Mouse (Mus musculus) testis, adult 2 months (tissue): Measurements from ENCODE around the gene Fzr1. TPM values are rescaled to one million over a fixed set of nuclear protein-coding genes. Genes with fewer than 3 reads are reported as not detected.

Experiments used
- H3K27ac ChIP-seq: fragments of 200-500 bp; 2 replicates; pipeline ENCODE4 v1.5.1; 2012; ENCODE audit warnings: low read depth, low read length; ENCODE audit not compliant: control insufficient read depth, insufficient read depth
- H3K27me3 ChIP-seq: fragments of 200-500 bp; 2 replicates; pipeline ENCODE4 v1.6.1; 2012; ENCODE audit warnings: mild to moderate bottlenecking, low read length, moderate library complexity; ENCODE audit not compliant: control insufficient read depth, insufficient read depth
- H3K36me3 ChIP-seq: fragments of 200-500 bp; 2 replicates; pipeline ENCODE4 v1.6.1; 2012; ENCODE audit warnings: mild to moderate bottlenecking, low read length; ENCODE audit not compliant: control insufficient read depth, insufficient read depth
- H3K4me1 ChIP-seq: fragments of 200-500 bp; 2 replicates; pipeline ENCODE4 v1.6.1; 2012; ENCODE audit warnings: low read length; ENCODE audit not compliant: control insufficient read depth, insufficient read depth
- H3K4me3 ChIP-seq: fragments of 200-500 bp; 2 replicates; pipeline ENCODE4 v1.5.1; 2012; ENCODE audit warnings: low read depth, mild to moderate bottlenecking, low read length, moderate library complexity, mixed read lengths; ENCODE audit not compliant: control insufficient read depth
- CTCF ChIP-seq: fragments of 200-500 bp; IDR thresholded peaks from 2 replicates; pipeline ENCODE4 v1.5.1; 2012; ENCODE audit warnings: low read depth, mild to moderate bottlenecking, inconsistent platforms, low read length, moderate library complexity; ENCODE audit not compliant: control insufficient read depth, insufficient read depth, insufficient replicate concordance
- POLR2A ChIP-seq: fragments of 200-500 bp; IDR thresholded peaks from 2 replicates; pipeline ENCODE4 v1.6.1; 2012; ENCODE audit warnings: low read depth, mild to moderate bottlenecking, inconsistent platforms, low read length, moderate library complexity; ENCODE audit not compliant: control insufficient read depth
- polyA plus RNA-seq: library from polyadenylated mRNA; depleted of rRNA; stranded (reverse); fragments of >200 nt; gene quantifications from 2 replicates; pipeline ENCODE4 v1.2.3, GENCODE M21; 2012

Gene Fzr1
- polyA plus RNA-seq, 1 experiment: 161 TPM

- Histone ChIP-seq H3K4me3 (no peak overlapping the region), H3K36me3 (no peaks in the 10 kb centered on the region), H3K27me3 (no peaks in the 10 kb centered on the region), H3K27ac (no peak overlapping the region), H3K4me1 (peaks cover 30% of the 10 kb centered on the region)
- TF ChIP-seq POLR2A: no peak
- TF ChIP-seq CTCF: no peak
These were observed 25.8 kb upstream of the Fzr1 start for GRCm38 (mm10) chr10:81404082-81404481.

DNA sequence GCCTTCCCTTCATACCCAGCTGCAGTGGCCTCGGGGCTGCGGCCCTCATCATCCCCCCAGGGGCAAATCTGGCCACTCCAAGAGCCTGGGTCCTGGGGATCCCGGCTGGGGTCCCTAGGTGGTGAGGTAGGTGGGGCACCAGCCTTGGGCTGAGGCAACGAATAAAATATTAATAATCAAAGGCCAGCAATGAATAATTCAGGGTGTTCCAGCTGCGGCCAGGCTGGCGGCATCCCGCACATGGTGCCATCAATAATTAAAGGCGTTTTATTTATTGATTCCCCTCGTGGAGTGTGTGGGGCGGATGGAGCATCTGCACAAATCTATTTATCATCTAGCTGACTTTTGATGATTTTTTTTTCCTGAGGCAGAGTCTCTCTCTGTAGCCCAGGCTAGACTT, 25.2 kb upstream of the Fzr1 start:
- Histone ChIP-seq H3K4me1 (peaks cover 26% of the 10 kb centered on the region), H3K27me3 (no peaks in the 10 kb centered on the region), H3K36me3 (no peaks in the 10 kb centered on the region), H3K4me3 (no peak overlapping the region), H3K27ac (no peak overlapping the region)
- TF ChIP-seq CTCF: no peak
- TF ChIP-seq POLR2A: no peak

DNA sequence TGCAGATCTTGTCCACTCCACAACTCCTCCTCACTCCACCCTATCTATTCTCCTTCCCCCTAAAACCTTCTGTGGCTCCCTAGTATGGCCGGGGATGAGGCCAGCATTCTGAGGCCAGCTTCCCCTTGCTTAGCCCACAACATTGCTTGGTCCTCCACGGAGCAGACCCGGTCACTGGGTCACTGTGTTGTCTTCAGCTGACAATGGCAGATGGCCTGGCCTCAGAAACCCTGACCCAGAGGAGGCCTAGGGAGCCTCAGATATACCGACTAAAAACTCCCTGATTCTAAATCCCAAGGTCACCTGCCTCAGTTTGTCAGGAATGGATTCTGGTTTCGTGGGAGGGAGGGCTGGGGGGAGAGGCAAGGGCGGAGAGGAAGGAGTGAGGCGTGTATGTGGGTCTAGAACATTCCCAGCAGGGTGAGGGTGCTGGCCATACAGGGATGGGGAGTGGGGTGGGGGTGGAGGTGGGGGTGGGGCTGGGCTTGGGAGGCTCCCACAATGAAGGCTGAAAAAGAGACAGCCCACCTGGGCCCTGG, 24.0 kb upstream of the Fzr1 start:
- Histone ChIP-seq H3K27ac (peak overlapping the region; percentile 80), H3K4me1 (peaks cover 24% of the 10 kb centered on the region), H3K36me3 (no peaks in the 10 kb centered on the region), H3K27me3 (no peaks in the 10 kb centered on the region), H3K4me3 (peak overlapping the region; percentile 31)
- TF ChIP-seq POLR2A (no peak), CTCF (no peak)

- TF ChIP-seq POLR2A: no peak
- no peak for TF ChIP-seq CTCF
- peak overlapping the region; percentile 80 for H3K27ac ChIP-seq
- peak overlapping the region; percentile 31 for H3K4me3 ChIP-seq
- peaks cover 24% of the 10 kb centered on the region for H3K4me1 ChIP-seq
- no peaks in the 10 kb centered on the region for H3K36me3 ChIP-seq
- no peaks in the 10 kb centered on the region for H3K27me3 ChIP-seq
These were observed 23.4 kb upstream of the Fzr1 start for GRCm38 (mm10) chr10:81401521-81402226.

GRCm38 (mm10) chr10:81401205-81401520, 22.8 kb upstream of the Fzr1 start:
- Histone ChIP-seq H3K36me3 (no peaks in the 10 kb centered on the region), H3K4me1 (peaks cover 24% of the 10 kb centered on the region), H3K27ac (peak overlapping the region; percentile 56; the same call in 1 of the 2 replicates), H3K27me3 (no peaks in the 10 kb centered on the region), H3K4me3 (no peak overlapping the region)
- no peak for TF ChIP-seq CTCF
- TF ChIP-seq POLR2A: no peak

- no peaks in the 10 kb centered on the region for H3K27me3 ChIP-seq
- H3K27ac ChIP-seq: no peak overlapping the region
- H3K4me1 ChIP-seq: peaks cover 24% of the 10 kb centered on the region
- H3K4me3 ChIP-seq: no peak overlapping the region
- no peaks in the 10 kb centered on the region for H3K36me3 ChIP-seq
- TF ChIP-seq CTCF (no peak), POLR2A (no peak)
These were observed 22.3 kb upstream of the Fzr1 start for GRCm38 (mm10) chr10:81400371-81401204.

DNA sequence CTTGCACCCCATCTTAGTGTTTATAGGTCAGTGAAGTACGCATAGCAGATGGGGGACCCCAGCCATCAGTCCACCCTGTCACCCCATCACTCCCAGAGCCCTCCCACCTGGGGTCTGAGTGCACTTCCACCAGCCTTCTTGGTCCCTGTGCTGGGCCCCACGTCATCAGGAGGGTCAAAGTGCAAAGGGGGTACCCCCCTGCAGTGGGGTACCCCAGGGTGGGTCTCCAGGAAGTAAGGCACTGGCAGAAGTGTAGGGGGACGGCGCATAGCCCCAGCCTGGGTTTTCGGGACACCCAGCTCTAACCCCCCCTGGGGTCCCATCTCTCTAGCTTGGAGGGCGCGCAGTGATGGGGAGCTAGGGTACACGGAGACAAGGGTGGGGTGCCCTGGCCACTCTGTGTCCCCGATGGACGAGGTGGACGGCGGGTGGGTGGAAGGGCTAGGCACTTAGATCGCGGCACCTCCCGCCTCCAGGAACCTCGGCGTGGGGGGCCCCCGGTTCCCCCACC, 21.5 kb upstream of the Fzr1 start:
- no peaks in the 10 kb centered on the region for H3K27me3 ChIP-seq
- H3K4me3 ChIP-seq: no peak overlapping the region
- H3K36me3 ChIP-seq: no peaks in the 10 kb centered on the region
- no peak overlapping the region for H3K27ac ChIP-seq
- TF ChIP-seq CTCF (no peak), POLR2A (no peak)
- H3K4me1 ChIP-seq: peaks cover 24% of the 10 kb centered on the region
